Mouse (Mus musculus): ENCODE measurements around the gene Zfp11.
A peak's percentile ranks its signal among the peaks of the same experiment; 100 is the strongest.
"Not testable (repeated sequence)": the region's sequence is repeated elsewhere in the genome, so short reads cannot be mapped to it uniquely, and the experiment has no call there.

Gene Zfp11

DNA sequence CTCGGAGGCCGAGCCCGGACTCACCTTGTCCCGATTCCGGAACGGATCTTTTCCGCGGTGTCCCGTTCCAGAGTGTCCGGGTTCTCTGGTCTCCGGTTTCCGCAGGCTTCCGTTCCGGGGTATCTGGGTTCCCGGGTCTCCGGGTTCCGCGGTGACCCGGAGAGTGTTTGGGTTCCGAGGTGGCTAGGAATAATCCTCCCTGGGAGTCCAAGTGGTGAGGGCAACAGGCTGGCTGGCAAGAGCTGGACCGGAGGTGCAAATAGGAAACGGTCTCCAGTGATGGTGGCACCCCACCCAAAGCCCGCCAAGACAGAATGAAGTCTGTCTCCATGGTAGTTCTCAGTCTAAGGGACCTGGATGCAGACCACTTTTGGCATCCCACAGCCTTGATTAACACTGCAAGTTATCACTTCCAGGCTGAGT is at the start of gene Zfp11:
Gene Zfp11 (minus strand): TSS at position 64 of the 423 bp plus-strand sequence.
- DNase-seq (ENCODE audit: low spot score in 2 of 2), result peak; percentile 80 to 84

- no peak for DNase-seq (ENCODE audit: low spot score in 2 of 2)
These were observed 47.1 kb upstream of the Zfp11 start for GRCm38 (mm10) chr5:129717016-129717415.

DNA sequence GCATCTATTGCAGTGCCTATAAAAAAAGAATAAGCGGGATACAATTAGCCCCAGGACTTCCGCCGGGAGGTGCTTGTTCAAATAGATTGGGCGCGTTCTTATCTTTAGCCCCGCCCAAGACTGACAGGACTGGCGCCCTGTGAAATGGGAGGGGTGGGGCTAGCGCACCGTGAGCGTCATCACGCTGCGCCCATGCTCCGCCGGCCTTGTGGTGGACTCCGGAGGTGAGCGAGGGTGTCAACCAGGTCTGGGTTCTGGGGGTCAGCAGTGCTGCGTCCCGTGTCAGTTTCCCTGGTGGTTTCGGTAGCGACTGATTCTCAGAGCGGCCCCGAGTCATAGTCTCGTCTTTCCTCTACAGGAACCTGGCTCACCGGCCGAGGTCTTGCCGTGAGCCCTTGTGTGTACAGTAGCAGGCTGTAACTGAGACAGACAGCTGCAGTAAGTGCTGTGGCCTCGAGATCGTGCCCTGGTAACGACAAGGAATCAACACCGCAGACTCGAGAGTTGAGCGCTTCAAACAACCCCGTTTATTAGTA is 45.5 kb upstream of the Zfp11 start, which contains the start of gene Mrps17:
Gene Mrps17 (plus strand): TSS at position 172 of the 536 bp plus-strand sequence.
- peak; percentile 92 to 95 for DNase-seq (ENCODE audit: low spot score in 2 of 2)

- DNase-seq (ENCODE audit: low spot score in 2 of 2), result no peak
These were observed 38.5 kb upstream of the Zfp11 start, which contains the start of gene Sept14 for GRCm38 (mm10) chr5:129708412-129708811. Gene Sept14 (minus strand): TSS chr5:129708512.

DNA sequence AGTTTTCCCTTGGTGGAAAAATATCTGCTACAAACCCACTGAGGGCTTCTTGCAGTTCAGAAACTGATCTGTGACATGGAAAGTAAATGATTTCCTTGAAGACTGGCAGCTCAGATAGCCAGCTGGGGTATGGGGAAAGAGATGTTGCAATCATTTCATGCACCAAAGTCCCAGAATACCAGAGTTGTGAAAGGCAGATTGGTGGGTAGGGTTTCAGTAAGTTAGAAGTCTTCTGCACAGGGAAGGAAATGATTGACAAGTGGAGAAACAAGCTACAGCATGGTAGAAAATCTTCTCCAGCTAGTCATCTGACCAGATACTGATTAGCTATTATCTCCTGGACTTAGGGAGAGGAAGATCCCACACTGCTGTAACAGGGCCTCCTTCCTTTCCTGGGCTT is 33.5 kb upstream of the Zfp11 start:
- no peak for DNase-seq (ENCODE audit: low spot score in 2 of 2)

DNA sequence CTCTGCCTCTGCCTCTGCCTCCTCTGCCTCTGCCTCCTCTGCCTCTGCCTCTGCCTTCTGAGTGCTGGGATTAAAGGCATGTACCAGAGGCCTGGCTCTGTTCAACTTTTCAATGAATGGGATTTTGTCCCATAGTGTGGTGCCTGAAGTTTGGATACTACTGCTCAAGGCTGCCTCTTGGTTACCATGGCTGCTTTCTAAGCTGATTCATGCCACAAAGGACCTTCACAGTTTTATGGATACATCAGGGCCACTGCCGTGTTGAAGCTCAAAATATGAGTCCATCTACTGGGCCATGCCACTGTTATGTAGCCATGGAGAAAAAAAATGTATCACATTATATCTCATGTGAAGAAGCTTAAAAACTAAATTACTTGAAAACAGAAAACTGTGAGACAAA is 31.8 kb upstream of the Zfp11 start:
- DNase-seq (ENCODE audit: low spot score in 2 of 2), result no peak

- no peak for DNase-seq (ENCODE audit: low spot score in 2 of 2)
These were observed 30.6 kb upstream of the Zfp11 start for GRCm38 (mm10) chr5:129700506-129700905.

- no peak for DNase-seq (ENCODE audit: low spot score in 2 of 2)
These were observed 20.6 kb upstream of the Zfp11 start for GRCm38 (mm10) chr5:129690528-129690927.

GRCm38 (mm10) chr5:129687621-129688020 is 17.7 kb upstream of the Zfp11 start:
- DNase-seq (ENCODE audit: low spot score in 2 of 2), result no peak

- not testable (repeated sequence) for DNase-seq (ENCODE audit: low spot score in 2 of 2)
These were observed 15.2 kb upstream of the Zfp11 start for GRCm38 (mm10) chr5:129685141-129685540.

DNA sequence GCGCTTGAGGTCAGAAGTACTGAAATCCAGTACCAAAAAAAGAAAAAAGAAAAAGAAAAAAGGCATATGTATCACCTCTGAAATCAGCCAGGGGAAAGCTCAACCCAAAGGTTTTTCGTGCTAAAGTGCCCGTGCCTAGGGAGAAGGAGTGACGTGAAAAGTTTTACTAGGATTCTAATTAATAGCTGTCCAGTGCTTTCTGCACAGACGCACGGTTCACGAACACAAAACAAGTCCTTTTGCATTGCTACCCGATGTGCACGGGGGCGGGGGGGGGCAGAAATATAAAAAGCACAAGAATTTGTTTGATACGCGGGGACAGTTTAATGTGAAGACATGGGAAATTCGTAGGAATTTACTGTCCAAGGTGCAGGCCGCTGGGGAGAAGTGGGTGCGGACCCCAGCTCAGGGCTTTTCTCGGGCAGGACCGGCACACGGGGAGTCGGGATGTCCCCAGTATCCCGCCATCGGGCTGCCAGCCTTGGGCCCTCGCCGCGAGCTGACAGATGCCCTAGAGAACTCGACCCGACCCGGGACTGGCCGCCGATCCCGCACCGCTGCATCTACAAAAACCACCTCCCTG is 355 bp downstream of the Zfp11 start:
- DNase-seq (ENCODE audit: low spot score in 2 of 2), result no peak

DNA sequence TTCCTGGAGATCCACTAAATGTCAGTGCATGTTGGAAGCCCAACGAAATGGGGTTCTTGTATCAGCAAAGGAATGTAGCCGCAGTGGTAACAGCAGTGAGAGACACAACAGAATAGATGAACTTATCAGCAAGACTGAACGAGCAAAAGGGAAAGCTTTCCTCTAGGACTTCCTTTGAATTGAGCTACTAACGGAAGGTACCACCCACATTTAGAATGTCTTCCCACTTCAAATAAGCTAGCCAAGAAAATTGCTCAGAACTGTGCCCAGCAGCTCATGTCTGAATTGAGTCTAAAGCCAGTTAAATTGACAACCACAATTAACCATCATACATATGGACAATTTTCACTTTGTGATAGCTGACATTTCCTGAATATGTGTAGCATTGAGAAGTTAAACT is 2.0 kb downstream of the Zfp11 start:
- DNase-seq (ENCODE audit: low spot score in 2 of 2), result no peak

GRCm38 (mm10) chr5:129666271-129666909 is 3.5 kb downstream of the Zfp11 start:
- DNase-seq (ENCODE audit: low spot score in 2 of 2), result peak in 1 of 2 experiments; percentile 26

- DNase-seq (ENCODE audit: low spot score in 2 of 2), result no peak
These were observed 5.8 kb downstream of the Zfp11 start for GRCm38 (mm10) chr5:129664090-129664489.

- no peak for DNase-seq (ENCODE audit: low spot score in 2 of 2)
These were observed 12.0 kb downstream of the Zfp11 start for GRCm38 (mm10) chr5:129657931-129658330.

- no peak for DNase-seq (ENCODE audit: low spot score in 2 of 2)
These were observed 12.9 kb downstream of the Zfp11 start for GRCm38 (mm10) chr5:129657016-129657415.

DNA sequence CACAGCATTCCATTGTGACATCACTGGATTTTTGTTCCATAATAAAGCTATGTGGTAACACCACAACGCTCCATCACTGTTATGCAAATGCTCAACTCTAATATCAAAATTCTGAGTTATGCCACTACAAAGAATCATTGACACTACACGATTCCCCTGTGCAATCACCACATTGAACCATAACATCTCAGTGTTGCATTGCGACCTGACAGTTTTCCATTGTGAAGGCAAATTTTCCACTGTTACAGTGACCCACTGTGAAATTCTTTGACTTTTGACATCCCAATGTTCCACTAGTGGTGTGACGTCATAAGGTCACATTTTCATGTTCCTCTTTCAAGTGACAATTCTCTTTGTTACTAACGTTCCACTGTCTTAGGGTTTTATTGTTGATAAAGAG is 19.0 kb downstream of the Zfp11 start:
- DNase-seq (ENCODE audit: low spot score in 2 of 2), result no peak

DNA sequence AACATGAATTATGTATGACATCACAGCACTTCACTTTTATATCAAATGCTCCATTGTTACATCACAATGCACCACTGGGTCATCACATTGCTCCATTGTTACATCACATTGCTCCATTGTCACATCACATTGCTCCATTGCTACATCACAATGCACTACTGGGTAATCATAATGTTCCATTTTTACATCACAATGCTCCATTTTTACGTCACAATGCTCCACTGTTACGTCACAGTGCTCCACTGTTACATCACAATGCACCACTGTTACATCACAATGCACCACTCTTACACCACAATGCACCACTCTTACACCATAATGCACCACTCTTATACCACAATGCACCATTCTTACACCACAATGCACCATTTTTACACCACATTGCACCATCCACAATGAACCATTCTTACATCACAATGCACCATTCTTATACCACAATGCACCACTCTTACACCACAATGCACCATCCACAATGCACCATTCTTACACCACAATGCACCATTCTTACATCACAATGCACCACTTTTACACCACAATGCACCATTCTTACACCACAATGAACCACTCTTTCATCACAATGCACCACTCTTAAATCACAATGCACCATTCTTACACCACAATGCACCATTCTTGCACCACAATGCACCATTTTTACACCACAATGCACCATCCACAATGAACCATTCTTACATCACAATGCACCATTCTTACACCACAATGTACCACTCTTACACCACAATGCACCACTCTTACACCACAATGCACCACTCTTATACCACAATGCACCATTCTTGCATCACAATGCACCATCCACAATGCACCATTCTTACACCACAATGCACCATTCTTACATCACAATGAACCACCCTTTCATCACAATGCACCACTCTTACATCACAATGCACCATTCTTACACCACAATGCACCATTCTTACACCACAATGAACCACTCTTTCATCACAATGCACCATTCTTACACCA is 37.3 kb downstream of the Zfp11 start:
- DNase-seq (ENCODE audit: low spot score in 2 of 2), result not testable (repeated sequence)

DNA sequence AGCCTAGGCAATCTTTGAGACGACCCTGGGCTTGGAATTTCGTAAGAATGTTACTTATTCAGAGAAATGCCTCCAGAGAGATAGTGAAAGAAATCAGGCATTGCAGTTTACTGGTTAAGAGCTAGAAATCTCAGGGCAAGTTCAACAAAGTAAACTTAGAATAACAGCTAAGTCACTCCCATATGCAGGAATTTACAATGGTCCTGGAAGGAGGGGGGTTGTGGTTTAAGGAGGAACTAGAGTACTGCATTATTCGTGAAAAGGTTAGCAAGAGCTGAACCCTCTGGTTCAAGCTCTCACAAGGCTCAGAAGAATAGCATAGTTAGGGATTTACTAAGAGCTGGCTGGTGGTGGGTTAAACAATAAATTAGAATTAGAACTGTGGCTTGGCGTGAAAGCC is 43.3 kb downstream of the Zfp11 start:
- not testable (repeated sequence) for DNase-seq (ENCODE audit: low spot score in 2 of 2)

GRCm38 (mm10) chr5:129626099-129626498 is 43.8 kb downstream of the Zfp11 start:
- DNase-seq (ENCODE audit: low spot score in 2 of 2), result no peak

GRCm38 (mm10) chr5:129621361-129621760 is 48.5 kb downstream of the Zfp11 start:
- no peak for DNase-seq (ENCODE audit: low spot score in 2 of 2)

DNA sequence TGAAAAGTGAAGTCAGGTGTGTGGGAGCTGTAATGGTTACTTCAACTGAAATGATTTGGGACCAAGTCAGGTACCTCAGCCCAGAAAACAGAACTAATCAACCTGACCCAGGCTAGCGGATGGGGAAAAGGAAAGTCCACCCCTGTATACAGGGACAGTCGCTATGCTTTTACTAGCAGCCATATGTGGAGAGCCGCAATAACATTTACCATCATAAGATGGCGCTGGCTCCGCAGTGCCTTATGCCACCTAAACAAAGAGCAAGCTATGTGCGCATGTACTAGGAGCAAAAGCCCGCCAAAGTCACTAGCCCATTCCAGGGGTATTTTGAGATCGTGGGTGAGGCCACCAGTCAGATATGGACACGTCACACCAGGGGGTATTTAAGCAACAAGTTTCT is 49.3 kb downstream of the Zfp11 start:
- DNase-seq (ENCODE audit: low spot score in 2 of 2), result not testable (repeated sequence)

Data from right cerebral cortex, adult 2 months (tissue).